Mouse (Mus musculus) MEL (cell line): ENCODE results near the gene Brwd1.
"Not testable (repeated sequence)": the region's sequence is repeated elsewhere in the genome, so short reads cannot be mapped to it uniquely, and the experiment has no call there.

Source experiments
- CHD2 ChIP-seq: IDR thresholded peaks from 2 replicates; pipeline ENCODE4 v1.6.1; 2011; ENCODE audit warnings: low read length, improper control_type of control experiment
- CTCF ChIP-seq, 3 experiments: IDR thresholded peaks in 2 of 3; conservative IDR thresholded peaks in 1 of 3; 2 replicates each; pipeline ENCODE4 v1.5.1; 2011 to 2012; ENCODE audit warnings: low read length in 3 of 3, low read depth in 2 of 3, mild to moderate bottlenecking in 2 of 3, improper control_type of control experiment in 1 of 3, inconsistent platforms in 1 of 3, mixed read lengths in 1 of 3, moderate library complexity in 1 of 3; ENCODE audit not compliant: control insufficient read depth in 1 of 3, insufficient read depth in 1 of 3, poor library complexity in 1 of 3, severe bottlenecking in 1 of 3
- EP300 ChIP-seq, 2 experiments: IDR thresholded peaks; 2 replicates each; pipeline ENCODE4 v1.6.1; 2011; ENCODE audit warnings: improper control_type of control experiment in 2 of 2, low read length in 2 of 2, low read depth in 1 of 2, mild to moderate bottlenecking in 1 of 2
- ETS1 ChIP-seq: IDR thresholded peaks from 2 replicates; pipeline ENCODE4 v1.6.1; 2012; ENCODE audit warnings: low read depth, mild to moderate bottlenecking, inconsistent platforms, low read length, improper control_type of control experiment, moderate library complexity
- GATA1 ChIP-seq: IDR thresholded peaks from 2 replicates; pipeline ENCODE4 v1.6.1; 2011; ENCODE audit warnings: low read depth, low read length, improper control_type of control experiment
- POLR2A ChIP-seq, 2 experiments: IDR thresholded peaks; 2 replicates each; pipeline ENCODE4 v1.6.1; 2011 to 2012; ENCODE audit warnings: low read length in 2 of 2, mild to moderate bottlenecking in 2 of 2, control low read depth in 1 of 2, improper control_type of control experiment in 1 of 2, low read depth in 1 of 2, moderate library complexity in 1 of 2; ENCODE audit not compliant: control insufficient read depth in 1 of 2, insufficient read depth in 1 of 2, poor library complexity in 1 of 2
- POLR2AphosphoS2 ChIP-seq: IDR thresholded peaks from 2 replicates; pipeline ENCODE4 v1.6.1; 2011; ENCODE audit warnings: low read length, improper control_type of control experiment
- POLR2AphosphoS5 ChIP-seq: IDR thresholded peaks from 2 replicates; pipeline ENCODE4 v1.6.1; 2012; ENCODE audit warnings: low read depth, borderline replicate concordance, mild to moderate bottlenecking, inconsistent platforms, low read length, moderate library complexity, mixed read lengths
- TBP ChIP-seq: IDR thresholded peaks from 2 replicates; pipeline ENCODE4 v1.8.0; 2011; ENCODE audit warnings: low read depth, low read length, improper control_type of control experiment

DNA sequence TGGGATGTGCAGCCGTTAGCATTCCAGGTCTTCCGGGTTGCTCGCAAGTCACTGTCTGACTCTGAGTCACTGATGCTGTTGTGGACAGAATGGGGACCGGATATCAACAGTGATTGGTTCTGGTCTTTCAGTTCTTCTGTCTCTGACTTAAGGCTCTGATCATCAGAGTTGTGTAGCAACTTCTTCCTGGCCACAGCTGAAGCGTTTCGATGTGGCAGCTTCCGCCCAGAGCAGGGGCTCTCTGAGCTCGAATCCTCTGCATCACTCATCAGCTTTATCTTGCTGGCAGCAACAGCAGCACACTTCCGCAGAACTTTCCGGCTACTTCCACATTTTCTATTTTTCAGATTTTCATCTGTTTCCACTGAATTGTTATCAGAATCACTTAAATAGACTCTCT is 73.2 kb downstream of the Brwd1 start:
- not testable (repeated sequence) for TF ChIP-seq CHD2; POLR2A (IDR thresholded peaks at IDR 0.05; ENCODE audit: control insufficient read depth in 1 of 2, insufficient read depth in 1 of 2, low read depth in 1 of 2, low read length in 2 of 2, poor library complexity in 1 of 2); EP300 (IDR thresholded peaks at IDR 0.05; ENCODE audit: low read depth in 1 of 2, low read length in 2 of 2); CTCF (IDR thresholded peaks at IDR 0.05 in 2 of 3, conservative IDR thresholded peaks at IDR 0.05 in 1 of 3; ENCODE audit: control insufficient read depth in 1 of 3, insufficient read depth in 1 of 3, low read depth in 2 of 3, low read length in 3 of 3, poor library complexity in 1 of 3, severe bottlenecking in 1 of 3); TBP; POLR2AphosphoS2; POLR2AphosphoS5; GATA1; ETS1
